Mouse (Mus musculus) stomach, postnatal 0 days (tissue): ENCODE results near the gene Srrt. TPM values are rescaled to one million over a fixed set of nuclear protein-coding genes. Genes with fewer than 3 reads are reported as not detected.

Experiments used
- ATAC-seq: fragments of 200-750 bp; cut with Nextera tagmentation; 2 replicates; pipeline ENCODE4 v1.8.0; 2017; ENCODE audit not compliant: low FRiP score, low TSS enrichment
- DNase-seq: peaks from one replicate; pipeline ENCODE4 v3.0.0-alpha.2; 2016; ENCODE audit warnings: low spot score
- H3K27ac ChIP-seq: fragments of 300-500 bp; sonication (generic); replicated peaks from 2 replicates; pipeline ENCODE4 v1.5.1; 2014; ENCODE audit warnings: mild to moderate bottlenecking, control low read depth
- H3K27me3 ChIP-seq: fragments of 300-500 bp; sonication (generic); 2 replicates; pipeline ENCODE4 v1.6.1; 2014; ENCODE audit warnings: low read length; ENCODE audit not compliant: control insufficient read depth, insufficient read depth
- H3K36me3 ChIP-seq: fragments of 300-500 bp; sonication (generic); 2 replicates; pipeline ENCODE4 v1.6.1; 2014; ENCODE audit warnings: low read length, mixed read lengths; ENCODE audit not compliant: control insufficient read depth, insufficient read depth
- H3K4me1 ChIP-seq: fragments of 300-500 bp; sonication (generic); replicated peaks from 2 replicates; pipeline ENCODE4 v1.6.1; 2014; ENCODE audit warnings: antibody characterized with exemption; ENCODE audit not compliant: control insufficient read depth, insufficient read depth
- H3K4me2 ChIP-seq: fragments of 300-500 bp; sonication (generic); replicated peaks from 2 replicates; pipeline ENCODE4 v1.6.1; 2014; ENCODE audit warnings: low read depth, mild to moderate bottlenecking, control low read depth, moderate library complexity
- H3K4me3 ChIP-seq: fragments of 300-500 bp; sonication (generic); 2 replicates; pipeline ENCODE4 v1.5.1; 2014; ENCODE audit warnings: low read depth, low read length, control low read depth
- H3K9ac ChIP-seq: fragments of 300-500 bp; sonication (generic); 2 replicates; pipeline ENCODE4 v1.6.1; 2014; ENCODE audit warnings: mild to moderate bottlenecking, low read length, control low read depth, mixed read lengths
- H3K9me3 ChIP-seq: fragments of 300-500 bp; sonication (generic); 2 replicates; pipeline ENCODE4 v1.6.1; 2016; ENCODE audit warnings: low read length; ENCODE audit not compliant: control insufficient read depth
- CTCF ChIP-seq: IDR thresholded peaks from 2 replicates; pipeline ENCODE4 v1.5.1; 2016; ENCODE audit warnings: antibody characterized with exemption, low read depth, mild to moderate bottlenecking, moderate library complexity
- EP300 ChIP-seq: optimal IDR thresholded peaks from 2 replicates; pipeline ENCODE3; 2016; ENCODE audit warnings: antibody characterized with exemption
- WGBS: fragments of 180-500 bp; shearing (Covaris S2); extraction: QIAGEN DNeasy Blood & Tissue Kit; methylation state at CpG from one replicate; pipeline ENCODE4 v1.1.7; 2014; 5-methylcytosine and 5-hydroxymethylcytosine counted together
- polyA plus RNA-seq: library from polyadenylated mRNA; unstranded; fragments of >200 nt; fragmentation: Nextera tagmentation; extraction: Ambion mirVana; gene quantifications from 2 replicates; pipeline ENCODE4 v1.2.1, GENCODE M21; 2015

Srrt gene
- polyA plus RNA-seq, 1 experiment from 2014 or later = 29.3 TPM

DNA sequence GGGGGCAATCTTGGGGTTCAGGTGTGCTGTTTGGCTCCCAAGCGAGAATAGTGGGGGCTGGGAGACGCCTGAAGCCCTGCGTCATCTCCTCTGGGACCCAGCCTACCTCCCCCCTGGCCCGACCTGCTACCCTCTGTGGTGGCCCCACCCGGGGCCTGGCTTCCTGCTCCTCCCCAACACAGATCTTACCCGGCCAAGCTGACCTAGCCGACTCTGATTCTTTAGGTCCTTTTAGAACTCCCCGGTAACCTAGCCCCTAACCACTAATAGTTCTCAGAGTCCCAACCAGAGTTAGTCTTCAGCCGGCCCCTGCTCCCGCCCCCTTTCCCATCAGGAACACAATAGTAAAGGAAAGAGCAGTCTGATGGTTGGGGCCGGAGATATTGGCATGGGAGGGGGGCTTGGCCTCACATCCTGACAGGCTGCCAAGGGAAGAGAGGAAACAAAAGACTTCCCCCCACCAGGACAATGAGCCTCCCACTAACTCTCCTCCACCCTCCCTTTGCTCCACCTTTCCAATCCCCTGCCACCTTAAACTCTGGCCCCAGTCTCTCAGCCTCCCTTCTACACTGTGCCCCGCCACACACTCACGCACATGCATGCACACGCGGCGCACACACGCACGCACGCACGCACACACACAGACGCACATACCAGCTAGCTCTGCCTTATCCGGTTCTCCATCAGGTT lies 32.0 kb upstream of the Srrt start:
- TF ChIP-seq CTCF (no peak), EP300 (no peak)
- ATAC-seq (peak; percentile 42), DNase-seq (peak; percentile 48)
- Histone ChIP-seq H3K9ac (0 out of 2 replicates have a peak overlapping the region, but pooled peaks have one; percentile 3), H3K27ac (peak overlapping the region; percentile 85), H3K4me2 (peak overlapping the region; percentile 72), H3K4me3 (peak overlapping the region; percentile 43), H3K9me3 (no peaks in the 10 kb centered on the region), H3K27me3 (no peaks in the 10 kb centered on the region), H3K36me3 (no peaks in the 10 kb centered on the region), H3K4me1 (peaks cover 6% of the 10 kb centered on the region; the same call in 1 of the 2 replicates)
- 19% methylated on average over 22 of the region's 22 CpGs for WGBS

DNA sequence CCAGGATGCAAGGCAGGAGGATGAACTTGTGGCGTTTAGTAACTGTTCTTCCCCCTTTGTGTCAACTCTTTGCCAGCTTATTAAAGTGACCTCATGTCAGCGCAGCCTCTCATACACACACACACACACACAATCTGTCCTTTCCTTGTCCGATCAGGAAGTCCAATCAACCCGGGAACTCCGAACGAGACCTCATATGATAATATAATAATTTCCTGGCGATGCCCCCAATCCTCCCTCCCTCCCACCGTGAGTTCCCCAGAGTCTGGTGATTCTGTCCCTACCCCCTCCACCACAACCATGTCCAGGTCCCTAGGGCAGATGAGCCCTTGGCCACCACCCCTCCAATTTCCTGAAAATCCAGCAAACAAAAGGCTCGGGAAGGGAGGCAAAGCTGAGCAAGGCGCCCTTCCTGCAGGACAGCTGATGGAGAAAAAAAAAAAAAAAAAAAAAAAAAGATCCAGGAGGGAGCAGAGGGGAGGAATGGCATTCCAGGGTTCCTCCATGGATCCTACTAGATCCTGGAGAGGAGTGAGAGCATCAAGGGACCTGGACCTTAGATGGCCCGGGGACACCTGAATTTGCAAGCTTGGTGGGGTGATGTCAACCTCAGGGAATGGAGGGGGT lies 31.3 kb upstream of the Srrt start:
- no peaks in the 10 kb centered on the region for H3K27me3 ChIP-seq
- H3K4me3 ChIP-seq = peak overlapping the region; percentile 43
- peak; percentile 21 for ATAC-seq
- no peaks in the 10 kb centered on the region for H3K36me3 ChIP-seq
- 2% methylated on average over 11 of the region's 11 CpGs for WGBS
- peaks cover 6% of the 10 kb centered on the region; the same call in 1 of the 2 replicates for H3K4me1 ChIP-seq
- H3K9ac ChIP-seq = peak overlapping the region; percentile 63
- H3K4me2 ChIP-seq = peak overlapping the region; percentile 72
- peak; percentile 42 for DNase-seq
- H3K9me3 ChIP-seq = no peaks in the 10 kb centered on the region
- peak overlapping the region; percentile 85 for H3K27ac ChIP-seq
- no peak for TF ChIP-seq CTCF
- no peak for TF ChIP-seq EP300

DNA sequence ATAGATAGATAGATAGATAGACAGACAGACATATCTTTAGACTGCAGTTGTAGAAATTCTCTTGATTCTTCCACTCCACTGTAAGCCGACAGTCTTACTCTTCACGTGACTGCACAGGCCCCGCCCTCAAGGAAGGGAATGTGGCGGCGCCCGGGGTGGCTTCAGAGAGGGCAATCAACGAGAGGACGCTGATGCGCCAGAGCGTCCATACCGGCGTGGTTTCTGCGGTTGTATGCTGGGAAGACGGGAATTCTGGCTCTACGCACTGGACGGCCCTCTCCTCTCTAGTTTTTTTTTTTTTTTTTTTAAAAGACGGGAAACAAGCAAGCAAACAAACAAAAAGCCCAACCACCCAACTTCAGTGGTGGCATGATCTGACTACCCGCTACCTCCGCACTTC lies 30.8 kb upstream of the Srrt start:
- Histone ChIP-seq H3K4me1 (peaks cover 6% of the 10 kb centered on the region; the same call in 1 of the 2 replicates), H3K4me3 (peak overlapping the region; percentile 43), H3K9me3 (no peaks in the 10 kb centered on the region), H3K9ac (peak overlapping the region; percentile 63), H3K36me3 (no peaks in the 10 kb centered on the region), H3K4me2 (peak overlapping the region; percentile 72), H3K27me3 (no peaks in the 10 kb centered on the region), H3K27ac (peak overlapping the region; percentile 85)
- no peak for TF ChIP-seq EP300
- TF ChIP-seq CTCF = no peak
- 2% methylated on average over 19 of the region's 19 CpGs for WGBS
- peak; percentile 93 for DNase-seq
- ATAC-seq = peak; percentile 82

DNA sequence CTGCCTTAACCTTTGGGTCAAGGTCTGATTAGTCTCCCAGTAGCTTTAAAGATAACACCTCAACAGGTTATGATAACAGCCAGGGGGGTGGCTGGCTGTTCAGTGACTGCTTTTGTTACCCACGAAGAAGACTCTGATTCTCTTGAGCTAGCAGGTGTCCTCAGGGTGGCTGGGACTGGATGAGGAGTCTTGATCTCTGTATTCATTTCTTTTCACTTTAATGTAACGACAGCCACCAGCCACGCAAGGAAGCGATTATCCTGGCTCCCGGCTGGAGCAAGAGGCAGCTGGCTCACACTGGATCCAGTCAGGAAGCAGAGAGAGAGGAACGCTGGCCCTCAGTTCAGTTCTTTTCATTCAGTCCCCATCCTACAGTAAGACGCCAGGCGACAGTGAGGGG lies 29.7 kb upstream of the Srrt start:
- WGBS = 49% methylated on average over 8 of the region's 8 CpGs
- DNase-seq = no peak
- H3K27me3 ChIP-seq = no peaks in the 10 kb centered on the region
- H3K27ac ChIP-seq = peak overlapping the region; percentile 36; the same call in 1 of the 2 replicates
- no peak for ATAC-seq
- no peak overlapping the region for H3K4me3 ChIP-seq
- no peak for TF ChIP-seq EP300
- H3K4me1 ChIP-seq = peaks cover 6% of the 10 kb centered on the region; the same call in 1 of the 2 replicates
- no peaks in the 10 kb centered on the region for H3K9me3 ChIP-seq
- no peak overlapping the region for H3K4me2 ChIP-seq
- H3K9ac ChIP-seq = no peak overlapping the region
- H3K36me3 ChIP-seq = no peaks in the 10 kb centered on the region

DNA sequence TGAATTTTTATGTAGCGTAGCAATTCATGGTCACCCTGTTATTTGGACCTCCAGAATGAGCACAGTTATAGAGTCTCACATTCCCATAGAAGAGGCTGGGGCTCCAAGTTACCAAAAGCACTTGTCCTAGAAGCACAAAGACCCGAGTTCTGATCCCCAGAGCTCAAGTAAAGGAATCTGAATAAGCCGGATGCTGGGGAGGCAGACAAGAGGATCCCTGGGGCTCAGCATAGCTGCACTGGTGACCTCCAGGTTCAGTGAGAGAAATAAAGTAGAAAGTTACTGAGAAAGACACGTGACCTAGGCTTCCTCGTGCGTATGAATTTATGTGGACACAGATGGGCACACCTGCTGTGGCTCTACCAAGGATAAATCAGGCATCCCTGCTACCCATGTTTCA lies 27.6 kb upstream of the Srrt start:
- H3K27ac ChIP-seq = no peak overlapping the region
- H3K4me2 ChIP-seq = no peak overlapping the region
- no peak overlapping the region for H3K4me3 ChIP-seq
- no peaks in the 10 kb centered on the region for H3K36me3 ChIP-seq
- H3K4me1 ChIP-seq = peaks cover 6% of the 10 kb centered on the region; the same call in 1 of the 2 replicates
- no peak for DNase-seq
- H3K9ac ChIP-seq = no peak overlapping the region
- H3K9me3 ChIP-seq = no peaks in the 10 kb centered on the region
- TF ChIP-seq CTCF = no peak
- TF ChIP-seq EP300 = no peak
- 67% methylated on average over 6 of the region's 6 CpGs for WGBS
- no peak for ATAC-seq
- H3K27me3 ChIP-seq = no peaks in the 10 kb centered on the region

DNA sequence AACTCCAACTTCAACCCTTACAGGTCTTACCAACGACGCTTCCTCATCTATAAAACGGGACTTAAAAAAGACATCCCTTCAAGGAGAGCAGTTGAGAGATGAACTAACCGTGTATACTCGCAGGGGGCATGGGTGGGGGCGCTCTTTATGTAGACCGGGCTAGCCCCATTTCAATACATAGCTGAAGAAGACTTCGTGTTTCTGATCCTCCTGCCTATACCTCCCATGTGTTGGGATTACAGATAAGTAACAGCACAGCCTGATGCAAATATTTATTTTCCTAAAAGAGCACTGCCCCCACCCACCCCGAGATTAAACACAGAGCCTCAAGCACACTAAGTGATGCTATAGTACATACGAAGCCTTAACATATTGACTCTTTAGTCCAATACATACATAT lies 26.8 kb upstream of the Srrt start:
- DNase-seq = no peak
- Histone ChIP-seq H3K9ac (no peak overlapping the region), H3K4me2 (peak overlapping the region; percentile 91; the same call in 1 of the 2 replicates), H3K36me3 (no peaks in the 10 kb centered on the region), H3K27ac (no peak overlapping the region), H3K4me3 (peak overlapping the region; percentile 65), H3K9me3 (no peaks in the 10 kb centered on the region), H3K4me1 (peaks cover 5% of the 10 kb centered on the region; the same call in 1 of the 2 replicates), H3K27me3 (no peaks in the 10 kb centered on the region)
- TF ChIP-seq EP300 = no peak
- TF ChIP-seq CTCF = no peak
- no peak for ATAC-seq
- 42% methylated on average over 10 of the region's 10 CpGs for WGBS
